Mouse (Mus musculus) small intestine, adult 2 months (tissue): Measurements from ENCODE around the gene Zfp644.

ENCODE experiments used
- CTCF ChIP-seq: fragments of 200-500 bp; IDR thresholded peaks from 2 replicates; pipeline ENCODE4 v1.5.1; 2012; ENCODE audit warnings: low read depth, mild to moderate bottlenecking, control low read depth, inconsistent platforms, low read length, moderate library complexity, mixed read lengths; ENCODE audit not compliant: insufficient replicate concordance, insufficient read length; ENCODE audit errors: extremely low read depth
- POLR2A ChIP-seq: fragments of 200-500 bp; IDR thresholded peaks from 2 replicates; pipeline ENCODE4 v1.6.1; 2012; ENCODE audit warnings: low read depth, mild to moderate bottlenecking, control low read depth, inconsistent platforms, low read length, moderate library complexity

- TF ChIP-seq CTCF, result no peak
- TF ChIP-seq POLR2A, result no peak
Measured at GRCm38 (mm10) chr5:106614570-106614969, 82.5 kb downstream of the Zfp644 start.
